Mouse (Mus musculus) ES-Bruce4 (cell line): ENCODE data around the gene Traf4. TPM values are rescaled to one million over a fixed set of nuclear protein-coding genes. Genes with fewer than 3 reads are reported as not detected.

Source experiments
- H3K27ac ChIP-seq: 2 replicates; pipeline ENCODE4 v1.5.1; 2012; ENCODE audit warnings: low read length, inconsistent platforms; ENCODE audit not compliant: insufficient read depth
- H3K27me3 ChIP-seq: 2 replicates; pipeline ENCODE4 v1.6.1; 2012; ENCODE audit warnings: mild to moderate bottlenecking, low read length, inconsistent platforms; ENCODE audit not compliant: control insufficient read depth, poor library complexity, insufficient read depth, severe bottlenecking
- H3K36me3 ChIP-seq: 2 replicates; pipeline ENCODE4 v1.6.1; 2012; ENCODE audit warnings: inconsistent platforms, mild to moderate bottlenecking, low read length, moderate library complexity; ENCODE audit not compliant: control insufficient read depth, poor library complexity, insufficient read depth, severe bottlenecking
- H3K4me1 ChIP-seq: one replicate; pipeline ENCODE4 v1.8.1; 2011; ENCODE audit warnings: low read length; ENCODE audit not compliant: control insufficient read depth, insufficient read depth
- H3K4me3 ChIP-seq: 2 replicates; pipeline ENCODE4 v1.5.1; 2011; ENCODE audit warnings: low read depth, mild to moderate bottlenecking, low read length
- H3K9ac ChIP-seq: 2 replicates; pipeline ENCODE4 v1.6.1; 2012; ENCODE audit warnings: low read depth, mild to moderate bottlenecking, inconsistent platforms; ENCODE audit not compliant: poor library complexity, severe bottlenecking
- H3K9me3 ChIP-seq: replicated peaks from 2 replicates; pipeline ENCODE4 v1.6.1; 2012; ENCODE audit warnings: mild to moderate bottlenecking, low read length, inconsistent platforms; ENCODE audit not compliant: control insufficient read depth, poor library complexity, insufficient read depth, severe bottlenecking
- CTCF ChIP-seq: IDR thresholded peaks from one replicate; pipeline ENCODE4 v1.8.1; 2011; ENCODE audit warnings: low read depth, low read length
- EP300 ChIP-seq: IDR thresholded peaks from 2 replicates; pipeline ENCODE4 v1.6.1; 2011; ENCODE audit warnings: low read depth, low read length; ENCODE audit not compliant: insufficient read depth
- POLR2A ChIP-seq: IDR thresholded peaks from one replicate; pipeline ENCODE4 v1.8.1; 2011; ENCODE audit warnings: low read length; ENCODE audit not compliant: insufficient read depth
- polyA plus RNA-seq: library from polyadenylated mRNA; stranded (reverse); fragments of >200 nt; gene quantifications from 2 replicates; pipeline ENCODE4 v1.2.4, GENCODE M21; 2011; ENCODE audit warnings: low read depth; ENCODE audit not compliant: missing spikeins, insufficient read depth, insufficient read length

Gene Traf4
- polyA plus RNA-seq, 1 experiment = 87.4 TPM

DNA sequence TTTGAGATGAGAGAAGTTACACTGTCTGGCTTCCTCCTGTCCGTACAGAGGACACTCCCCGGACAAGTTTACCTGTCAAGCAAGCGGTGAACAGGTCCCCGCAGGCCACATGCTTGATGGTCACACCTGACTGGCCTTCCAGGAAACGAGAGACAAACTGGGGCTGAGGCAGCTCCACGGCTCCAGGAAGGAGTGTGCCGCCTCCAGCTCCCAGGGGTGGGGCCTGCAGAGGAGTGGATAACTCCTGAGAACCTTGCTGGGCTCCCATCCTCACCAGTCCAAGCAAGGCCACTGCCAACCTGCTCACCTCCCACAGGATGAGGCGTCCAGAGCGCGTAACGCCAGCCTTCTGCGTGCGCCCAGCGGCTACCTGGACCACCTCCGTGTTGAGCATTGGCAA is 4.9 kb upstream of the Traf4 start:
- TF ChIP-seq CTCF (no peak), POLR2A (no peak), EP300 (no peak)

DNA sequence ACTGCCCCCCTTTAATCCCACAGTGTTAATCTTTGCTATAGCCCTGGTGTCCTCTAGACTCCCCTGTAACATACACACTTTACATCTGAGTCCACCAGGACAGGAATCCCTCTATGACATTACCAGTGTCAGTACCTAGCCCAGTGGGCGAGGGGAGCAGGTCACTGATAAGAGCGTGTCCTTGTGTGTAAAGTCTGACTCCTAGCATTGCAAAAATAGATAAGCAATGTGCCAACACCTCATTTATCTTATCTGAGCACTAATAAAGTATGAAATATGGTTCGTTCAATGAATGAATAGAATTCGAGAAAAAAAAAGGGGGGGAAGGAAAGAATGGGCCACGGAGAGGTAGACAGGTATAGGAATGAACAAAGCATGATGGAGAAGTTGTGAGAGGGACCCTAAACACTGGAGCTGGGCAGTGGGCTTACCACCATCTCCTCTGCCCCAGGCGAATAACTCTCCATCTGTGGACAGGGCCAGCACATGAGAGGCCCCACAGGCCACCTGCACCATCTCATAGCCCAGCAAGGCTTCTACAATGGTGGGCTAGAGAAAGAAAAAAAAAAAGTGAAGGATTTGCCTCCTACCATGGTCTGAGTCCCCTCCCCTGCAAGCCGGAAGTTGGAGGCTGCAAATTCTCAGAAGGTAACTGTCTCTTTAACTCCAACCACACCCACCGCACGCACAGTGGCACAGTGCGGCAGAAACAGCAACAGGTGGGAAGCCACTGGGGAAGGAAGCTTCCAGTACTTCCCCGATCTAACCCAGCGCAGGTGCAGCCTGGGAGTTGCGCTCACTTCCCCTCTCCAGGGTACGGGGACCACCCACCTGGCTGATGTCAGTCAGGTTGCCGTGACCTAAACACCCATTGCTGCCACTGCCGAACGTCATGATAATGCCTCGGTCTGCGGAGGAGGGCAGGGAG is 3.4 kb upstream of the Traf4 start:
- Histone ChIP-seq H3K4me1 (peaks cover 8% of the 10 kb centered on the region), H3K9ac (no peak overlapping the region), H3K36me3 (no peaks in the 10 kb centered on the region), H3K27ac (no peak overlapping the region), H3K4me3 (peak overlapping the region; percentile 17), H3K27me3 (no peaks in the 10 kb centered on the region), H3K9me3 (no peaks in the 10 kb centered on the region)
- TF ChIP-seq POLR2A (no peak), EP300 (peak; percentile 69; the same call in 1 of the 2 replicates), CTCF (no peak)

More for the DNA sequence above, 4.9 kb upstream of the Traf4 start:
- Histone ChIP-seq H3K27ac (no peak overlapping the region), H3K36me3 (no peaks in the 10 kb centered on the region), H3K27me3 (no peaks in the 10 kb centered on the region), H3K9me3 (no peaks in the 10 kb centered on the region), H3K4me1 (peaks cover 8% of the 10 kb centered on the region), H3K9ac (peak overlapping the region; percentile 5; the same call in 1 of the 2 replicates), H3K4me3 (peak overlapping the region; percentile 25)

DNA sequence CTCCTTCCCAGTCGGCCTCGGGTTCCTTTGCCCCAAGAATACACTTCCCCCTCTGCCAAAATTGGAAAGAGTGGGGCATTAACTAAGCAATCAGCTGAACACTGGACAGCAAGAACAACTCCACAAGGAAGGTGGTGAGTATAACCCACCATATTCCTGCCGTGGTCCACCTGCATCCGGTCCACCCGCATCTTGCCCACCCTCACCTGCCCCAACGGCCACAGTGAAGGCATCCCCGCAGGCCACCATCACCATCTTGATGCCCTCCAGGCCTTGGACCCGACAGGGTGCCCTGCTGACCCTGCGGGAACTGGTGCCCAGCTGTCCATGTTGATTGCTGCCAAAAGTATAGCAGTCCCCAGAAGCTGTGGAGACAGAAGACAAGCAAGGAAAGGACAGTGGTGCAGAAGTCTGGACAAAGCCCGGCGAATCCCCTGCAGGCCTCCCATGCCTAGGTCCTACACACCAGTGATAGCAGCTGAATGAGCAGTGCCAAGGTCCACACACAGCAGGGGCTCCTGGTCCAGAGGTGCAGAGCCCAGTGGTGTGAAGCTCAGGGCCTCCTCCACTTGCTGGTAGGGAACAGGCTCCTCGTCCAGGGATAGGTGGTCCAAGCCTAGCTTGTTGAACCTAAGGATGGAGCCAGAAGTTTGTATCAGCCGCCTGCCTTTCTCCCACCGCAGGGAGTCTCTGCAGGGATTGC is 2.0 kb upstream of the Traf4 start:
- H3K4me1 ChIP-seq = peaks cover 11% of the 10 kb centered on the region
- TF ChIP-seq CTCF = no peak
- no peak for TF ChIP-seq POLR2A
- TF ChIP-seq EP300 = no peak
- no peaks in the 10 kb centered on the region for H3K36me3 ChIP-seq
- H3K27me3 ChIP-seq = no peaks in the 10 kb centered on the region
- no peaks in the 10 kb centered on the region for H3K9me3 ChIP-seq
- no peak overlapping the region for H3K4me3 ChIP-seq
- H3K9ac ChIP-seq = peak overlapping the region; percentile 96
- peak overlapping the region; percentile 96 for H3K27ac ChIP-seq

DNA sequence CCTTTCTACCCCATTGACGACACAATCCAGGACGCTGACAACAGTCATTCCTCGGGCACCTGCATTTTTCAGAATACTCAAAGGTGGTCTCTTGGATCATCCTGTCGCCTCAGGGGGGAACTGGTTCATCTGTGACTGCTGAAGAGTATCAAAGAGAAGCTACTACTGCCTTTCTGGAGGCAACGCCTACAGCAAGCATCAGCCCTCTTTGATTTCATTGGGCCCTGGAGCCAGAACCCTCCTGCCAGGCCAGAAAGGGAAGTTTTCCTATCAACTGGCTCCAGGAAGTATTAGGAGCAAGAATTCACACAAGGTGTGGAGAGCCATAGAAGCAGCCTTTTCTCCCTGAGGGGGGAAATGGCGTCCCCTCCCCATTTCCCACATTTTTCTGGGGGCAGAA is 1.3 kb upstream of the Traf4 start:
- H3K27ac ChIP-seq = peak overlapping the region; percentile 96
- H3K36me3 ChIP-seq = peaks cover 7% of the 10 kb centered on the region
- H3K9me3 ChIP-seq = no peaks in the 10 kb centered on the region
- TF ChIP-seq CTCF = no peak
- no peak for TF ChIP-seq POLR2A
- TF ChIP-seq EP300 = no peak
- peak overlapping the region; percentile 96 for H3K9ac ChIP-seq
- H3K4me1 ChIP-seq = peaks cover 11% of the 10 kb centered on the region
- H3K4me3 ChIP-seq = no peak overlapping the region
- H3K27me3 ChIP-seq = no peaks in the 10 kb centered on the region

DNA sequence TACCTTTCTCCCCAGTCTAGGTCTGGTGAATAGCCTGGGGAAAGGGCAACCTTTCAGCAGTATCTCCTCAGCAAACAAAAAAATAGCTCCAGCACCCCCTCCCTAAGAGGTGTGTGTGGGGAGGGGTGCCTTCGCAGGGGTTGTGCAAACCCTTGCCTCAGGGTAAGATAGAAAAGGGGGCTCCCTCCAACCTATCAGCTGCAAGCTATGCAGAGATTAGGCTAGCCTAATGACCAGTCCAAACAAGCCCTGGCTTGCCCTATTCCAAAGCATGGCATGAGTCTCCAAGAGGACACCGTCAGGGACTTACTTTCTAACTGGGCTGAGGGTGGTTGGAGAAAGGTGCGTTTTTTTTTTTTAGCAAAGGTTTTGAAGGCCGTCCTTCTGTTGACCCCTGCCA is 772 bp upstream of the Traf4 start:
- H3K27ac ChIP-seq = peak overlapping the region; percentile 96
- H3K4me1 ChIP-seq = peaks cover 11% of the 10 kb centered on the region
- peak overlapping the region; percentile 96 for H3K9ac ChIP-seq
- H3K27me3 ChIP-seq = no peaks in the 10 kb centered on the region
- no peak for TF ChIP-seq EP300
- TF ChIP-seq CTCF = no peak
- TF ChIP-seq POLR2A = no peak
- H3K9me3 ChIP-seq = no peaks in the 10 kb centered on the region
- H3K4me3 ChIP-seq = peak overlapping the region; percentile 59; the same call in 1 of the 2 replicates
- peaks cover 11% of the 10 kb centered on the region for H3K36me3 ChIP-seq
